Mouse (Mus musculus) MEL (cell line): ENCODE data around the gene Ak5.

Experiments used
- CTCF ChIP-seq, 3 experiments: IDR thresholded peaks in 2 of 3; conservative IDR thresholded peaks in 1 of 3; 2 replicates each; pipeline ENCODE4 v1.5.1; 2011 to 2012; ENCODE audit warnings: low read length in 3 of 3, low read depth in 2 of 3, mild to moderate bottlenecking in 2 of 3, improper control_type of control experiment in 1 of 3, inconsistent platforms in 1 of 3, mixed read lengths in 1 of 3, moderate library complexity in 1 of 3; ENCODE audit not compliant: control insufficient read depth in 1 of 3, insufficient read depth in 1 of 3, poor library complexity in 1 of 3, severe bottlenecking in 1 of 3
- E2F4 ChIP-seq: IDR thresholded peaks from 2 replicates; pipeline ENCODE4 v1.6.1; 2011; ENCODE audit warnings: low read depth, low read length, improper control_type of control experiment, borderline replicate concordance
- EP300 ChIP-seq, 2 experiments: IDR thresholded peaks; 2 replicates each; pipeline ENCODE4 v1.6.1; 2011; ENCODE audit warnings: improper control_type of control experiment in 2 of 2, low read length in 2 of 2, low read depth in 1 of 2, mild to moderate bottlenecking in 1 of 2
- ETS1 ChIP-seq: IDR thresholded peaks from 2 replicates; pipeline ENCODE4 v1.6.1; 2012; ENCODE audit warnings: low read depth, mild to moderate bottlenecking, inconsistent platforms, low read length, improper control_type of control experiment, moderate library complexity
- GATA1 ChIP-seq: IDR thresholded peaks from 2 replicates; pipeline ENCODE4 v1.6.1; 2011; ENCODE audit warnings: low read depth, low read length, improper control_type of control experiment
- JUND ChIP-seq: IDR thresholded peaks from 2 replicates; pipeline ENCODE4 v1.6.1; 2011; ENCODE audit warnings: low read depth, mild to moderate bottlenecking, improper control_type of control experiment, low read length
- MAX ChIP-seq: IDR thresholded peaks from 2 replicates; pipeline ENCODE4 v1.6.1; 2011; ENCODE audit warnings: low read length, improper control_type of control experiment
- MYB ChIP-seq: IDR thresholded peaks from 2 replicates; pipeline ENCODE4 v1.6.1; 2011; ENCODE audit warnings: mild to moderate bottlenecking, low read depth, low read length, improper control_type of control experiment
- NELFE ChIP-seq: IDR thresholded peaks from 2 replicates; pipeline ENCODE4 v1.6.1; 2011; ENCODE audit warnings: low read depth, low read length, improper control_type of control experiment
- NRF1 ChIP-seq: IDR thresholded peaks from 2 replicates; pipeline ENCODE4 v1.6.1; 2014; ENCODE audit warnings: low read depth, mild to moderate bottlenecking, inconsistent platforms, low read length, improper control_type of control experiment, moderate library complexity; ENCODE audit not compliant: poor library complexity, insufficient read depth, severe bottlenecking
- POLR2A ChIP-seq, 2 experiments: IDR thresholded peaks; 2 replicates each; pipeline ENCODE4 v1.6.1; 2011 to 2012; ENCODE audit warnings: low read length in 2 of 2, mild to moderate bottlenecking in 2 of 2, control low read depth in 1 of 2, improper control_type of control experiment in 1 of 2, low read depth in 1 of 2, moderate library complexity in 1 of 2; ENCODE audit not compliant: control insufficient read depth in 1 of 2, insufficient read depth in 1 of 2, poor library complexity in 1 of 2
- RCOR1 ChIP-seq: IDR thresholded peaks from 2 replicates; pipeline ENCODE4 v1.6.1; 2012; ENCODE audit warnings: low read depth, mild to moderate bottlenecking, inconsistent platforms, low read length, improper control_type of control experiment
- TBP ChIP-seq: IDR thresholded peaks from 2 replicates; pipeline ENCODE4 v1.8.0; 2011; ENCODE audit warnings: low read depth, low read length, improper control_type of control experiment
- ZC3H11A ChIP-seq: IDR thresholded peaks from 2 replicates; pipeline ENCODE4 v1.6.1; 2012; ENCODE audit warnings: low read depth, mild to moderate bottlenecking, inconsistent platforms, low read length, improper control_type of control experiment

DNA sequence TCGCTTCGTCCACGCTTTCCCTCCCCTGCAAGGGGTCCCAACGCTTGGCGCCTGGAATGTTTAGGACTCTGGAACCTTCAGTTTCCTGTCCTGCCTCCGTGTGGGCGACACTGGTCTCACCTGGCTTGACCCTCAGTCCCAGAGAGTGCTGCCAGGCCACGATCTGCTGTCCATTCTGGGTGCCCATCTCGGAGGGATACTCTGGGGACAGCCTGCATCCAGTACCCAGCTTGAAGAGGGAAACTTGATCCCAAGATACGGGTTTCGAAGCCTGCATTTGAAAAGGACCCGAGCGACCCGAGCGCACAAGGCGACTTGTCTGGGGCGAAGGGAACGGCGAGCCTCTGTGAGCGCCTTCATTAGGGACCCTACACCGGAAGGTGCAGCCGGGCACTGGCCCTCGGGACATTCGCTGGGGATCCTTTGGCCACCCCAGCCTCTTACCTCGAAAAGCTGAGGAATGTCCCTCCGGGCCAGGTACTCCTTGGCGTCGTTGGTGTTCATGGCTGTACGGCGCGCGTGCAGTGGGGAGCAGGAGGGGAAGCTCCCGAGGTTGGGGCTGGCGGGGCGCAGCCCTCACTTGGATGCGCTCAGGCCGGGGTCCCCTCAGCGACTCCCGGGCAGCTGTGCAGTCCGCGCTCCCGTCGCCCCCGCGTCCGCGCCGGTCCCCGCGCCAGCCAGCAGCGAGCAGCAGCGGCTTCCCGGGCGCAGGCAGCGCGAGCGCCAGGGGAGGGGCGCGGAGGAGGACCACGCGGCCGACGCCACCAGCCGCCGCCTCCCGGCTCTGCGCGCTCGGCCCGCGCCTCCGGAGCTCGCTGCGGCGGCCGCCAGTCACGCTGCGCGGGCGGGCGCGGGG, 576 bp downstream of the Ak5 start:
- TF ChIP-seq POLR2A (IDR thresholded peaks at IDR 0.05; ENCODE audit: control insufficient read depth in 1 of 2, insufficient read depth in 1 of 2, low read depth in 1 of 2, low read length in 2 of 2, poor library complexity in 1 of 2) (no peak), EP300 (IDR thresholded peaks at IDR 0.05; ENCODE audit: low read depth in 1 of 2, low read length in 2 of 2) (no peak), CTCF (IDR thresholded peaks at IDR 0.05 in 2 of 3, conservative IDR thresholded peaks at IDR 0.05 in 1 of 3; ENCODE audit: control insufficient read depth in 1 of 3, insufficient read depth in 1 of 3, low read depth in 2 of 3, low read length in 3 of 3, poor library complexity in 1 of 3, severe bottlenecking in 1 of 3) (no peak), E2F4 (no peak), MYB (no peak), RCOR1 (no peak), MAX (no peak), NELFE (no peak), JUND (no peak), ETS1 (no peak), TBP (no peak), NRF1 (no peak), GATA1 (no peak), ZC3H11A (no peak)
